Mouse (Mus musculus): ENCODE measurements around the gene Mycbp2. TPM values are rescaled to one million over a fixed set of nuclear protein-coding genes. Genes with fewer than 3 reads are reported as not detected.

Mycbp2 gene
- polyA plus RNA-seq, 1 experiment from 2014 or later, result 23.6 TPM

DNA sequence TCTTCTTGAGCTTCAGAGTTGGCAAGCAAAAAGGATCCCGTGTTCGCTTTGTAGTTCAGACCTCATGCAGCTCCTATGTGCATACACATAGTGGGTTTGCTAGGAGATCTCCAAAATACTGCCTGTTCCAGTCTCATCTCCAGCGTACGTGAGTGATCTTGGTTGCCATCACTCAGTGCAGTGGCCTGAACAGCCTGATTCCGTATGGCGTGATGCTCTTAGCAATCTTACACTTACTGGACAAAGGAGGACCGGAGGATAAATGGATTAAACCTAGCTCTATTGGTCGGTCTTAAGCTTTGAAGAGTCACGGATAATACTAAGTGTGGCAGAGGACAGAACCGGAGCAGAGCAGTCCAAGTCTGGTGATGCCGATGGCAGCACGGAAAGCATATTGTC lies 277.1 kb downstream of the Mycbp2 start:
- Histone ChIP-seq H3K27me3 (no peaks in the 10 kb centered on the region), H3K4me2 (peak overlapping the region; percentile 80), H3K9me3 (no peaks in the 10 kb centered on the region), H3K9ac (peak overlapping the region; percentile 66; the same call in 1 of the 2 replicates), H3K4me3 (peak overlapping the region; percentile 71), H3K4me1 (peaks cover 12% of the 10 kb centered on the region), H3K36me3 (peaks cover 13% of the 10 kb centered on the region; the same call in 1 of the 2 replicates), H3K27ac (peak overlapping the region; percentile 88)
- WGBS, result 17% methylated on average over 12 of the region's 12 CpGs
- ATAC-seq (ENCODE audit: insufficient number of reproducible peaks, low FRiP score, low TSS enrichment, low read depth), result peak; percentile 46; the same call in 1 of the 2 replicates

DNA sequence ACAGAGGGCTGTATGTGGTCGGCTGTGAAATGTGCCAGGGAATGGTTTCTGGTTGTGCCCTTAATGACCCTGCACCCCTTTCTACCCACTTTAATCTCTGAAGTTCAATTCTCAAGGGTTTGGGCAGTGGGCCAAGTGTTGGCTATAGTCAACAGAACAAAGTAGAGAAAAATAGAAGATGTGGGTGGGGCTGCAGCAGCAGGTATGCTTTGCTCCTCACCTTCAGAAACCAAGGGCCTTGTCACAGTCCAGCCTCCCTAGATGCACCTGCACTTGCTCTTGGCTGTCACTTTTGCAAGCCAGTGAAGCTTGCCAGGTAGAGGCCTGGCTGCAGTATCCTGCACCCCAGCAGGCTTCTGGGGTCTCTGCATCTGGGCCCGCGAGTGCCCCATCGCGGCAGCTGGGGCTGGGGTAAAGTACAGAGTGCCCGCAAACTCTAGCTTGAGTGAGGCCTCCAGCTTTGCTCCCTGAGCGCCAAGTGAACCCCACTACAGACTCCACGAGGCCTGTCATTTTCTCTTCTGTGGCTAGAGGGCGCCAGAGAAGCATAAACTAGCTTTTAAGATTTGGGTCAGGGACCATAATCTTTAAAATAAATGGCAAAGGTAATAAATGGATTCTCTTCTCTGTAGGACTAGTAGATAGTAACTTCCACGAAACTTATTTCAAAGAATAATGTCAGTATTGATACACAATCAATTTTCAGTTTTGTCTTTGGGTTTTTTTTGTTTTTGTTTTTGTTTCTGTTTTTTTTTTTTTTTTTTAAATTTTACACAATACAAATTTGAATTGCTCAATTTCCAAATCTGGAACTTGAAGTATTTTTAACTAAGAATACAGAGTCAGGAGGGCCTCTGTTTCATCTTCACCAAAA lies 281.1 kb downstream of the Mycbp2 start:
- Histone ChIP-seq H3K27ac (no peak overlapping the region), H3K9ac (no peak overlapping the region), H3K27me3 (no peaks in the 10 kb centered on the region), H3K4me1 (peaks cover 7% of the 10 kb centered on the region; the same call in 1 of the 2 replicates), H3K4me3 (no peak overlapping the region), H3K9me3 (no peaks in the 10 kb centered on the region), H3K36me3 (no peaks in the 10 kb centered on the region), H3K4me2 (no peak overlapping the region)
- no peak for ATAC-seq (ENCODE audit: insufficient number of reproducible peaks, low FRiP score, low TSS enrichment, low read depth)
- WGBS, result 15% methylated on average over 10 of the region's 10 CpGs

Other genes starting within 250 kb of the Mycbp2 start
- gene Fbxl3, start 247.2 kb downstream of the Mycbp2 start, polyA plus RNA-seq (2015; fragmentation: Nextera tagmentation; extraction: Ambion mirVana), result 21.6 and 26.7 TPM in 2 replicates
- gene Scel, start 166.5 kb upstream of the Mycbp2 start, polyA plus RNA-seq (2015; fragmentation: Nextera tagmentation; extraction: Ambion mirVana), result 29.3 and 33.2 TPM in 2 replicates